Mouse (Mus musculus) hindbrain, embryonic 16.5 days (tissue): Measurements from ENCODE around the gene Mpig6b. TPM values are rescaled to one million over a fixed set of nuclear protein-coding genes. Genes with fewer than 3 reads are reported as not detected.

ENCODE experiments used
- ATAC-seq: fragments of 200-750 bp; cut with Nextera tagmentation; 2 replicates; pipeline ENCODE4 v1.8.0; 2017; ENCODE audit warnings: moderate TSS enrichment, moderate library complexity
- H3K27ac ChIP-seq: fragments of 300-500 bp; sonication (generic); 2 replicates; pipeline ENCODE4 v1.5.1; 2014; ENCODE audit warnings: low read depth, mild to moderate bottlenecking, control low read depth, low read length, moderate library complexity
- H3K27me3 ChIP-seq: fragments of 300-500 bp; sonication (generic); replicated peaks from 2 replicates; pipeline ENCODE4 v1.6.1; 2014; ENCODE audit warnings: low read length; ENCODE audit not compliant: control insufficient read depth, insufficient read depth
- H3K36me3 ChIP-seq: fragments of 300-500 bp; sonication (generic); 2 replicates; pipeline ENCODE4 v1.6.1; 2014; ENCODE audit warnings: mild to moderate bottlenecking, low read length, moderate library complexity, mixed read lengths; ENCODE audit not compliant: control insufficient read depth, insufficient read depth
- H3K4me1 ChIP-seq: fragments of 300-500 bp; sonication (generic); 2 replicates; pipeline ENCODE4 v1.6.1; 2014; ENCODE audit warnings: low read depth, low read length; ENCODE audit not compliant: control insufficient read depth, insufficient read depth
- H3K4me2 ChIP-seq: fragments of 300-500 bp; sonication (generic); 2 replicates; pipeline ENCODE4 v1.6.1; 2014; ENCODE audit warnings: mild to moderate bottlenecking, low read length, control low read depth, moderate library complexity
- H3K4me3 ChIP-seq: fragments of 300-500 bp; sonication (generic); 2 replicates; pipeline ENCODE4 v1.5.1; 2014; ENCODE audit warnings: mild to moderate bottlenecking, low read length, control low read depth, moderate library complexity
- H3K9ac ChIP-seq: fragments of 300-500 bp; sonication (generic); 2 replicates; pipeline ENCODE4 v1.6.1; 2014; ENCODE audit warnings: low read depth, mild to moderate bottlenecking, control low read depth, low read length, moderate library complexity
- H3K9me3 ChIP-seq: fragments of 300-500 bp; sonication (generic); 2 replicates; pipeline ENCODE4 v1.6.1; 2014; ENCODE audit warnings: mild to moderate bottlenecking, low read length, moderate library complexity; ENCODE audit not compliant: control insufficient read depth
- WGBS: fragments of 180-500 bp; shearing (Covaris S2); extraction: QIAGEN DNeasy Blood & Tissue Kit; methylation state at CpG from one replicate; pipeline ENCODE4 v1.1.7; 2014; 5-methylcytosine and 5-hydroxymethylcytosine counted together
- polyA plus RNA-seq: library from polyadenylated mRNA; unstranded; fragments of >200 nt; fragmentation: Nextera tagmentation; extraction: Ambion mirVana; gene quantifications from 2 replicates; pipeline ENCODE4 v1.2.1, GENCODE M21; 2015

Gene Mpig6b
- polyA plus RNA-seq, 1 experiment from 2014 or later: 0.13 TPM

DNA sequence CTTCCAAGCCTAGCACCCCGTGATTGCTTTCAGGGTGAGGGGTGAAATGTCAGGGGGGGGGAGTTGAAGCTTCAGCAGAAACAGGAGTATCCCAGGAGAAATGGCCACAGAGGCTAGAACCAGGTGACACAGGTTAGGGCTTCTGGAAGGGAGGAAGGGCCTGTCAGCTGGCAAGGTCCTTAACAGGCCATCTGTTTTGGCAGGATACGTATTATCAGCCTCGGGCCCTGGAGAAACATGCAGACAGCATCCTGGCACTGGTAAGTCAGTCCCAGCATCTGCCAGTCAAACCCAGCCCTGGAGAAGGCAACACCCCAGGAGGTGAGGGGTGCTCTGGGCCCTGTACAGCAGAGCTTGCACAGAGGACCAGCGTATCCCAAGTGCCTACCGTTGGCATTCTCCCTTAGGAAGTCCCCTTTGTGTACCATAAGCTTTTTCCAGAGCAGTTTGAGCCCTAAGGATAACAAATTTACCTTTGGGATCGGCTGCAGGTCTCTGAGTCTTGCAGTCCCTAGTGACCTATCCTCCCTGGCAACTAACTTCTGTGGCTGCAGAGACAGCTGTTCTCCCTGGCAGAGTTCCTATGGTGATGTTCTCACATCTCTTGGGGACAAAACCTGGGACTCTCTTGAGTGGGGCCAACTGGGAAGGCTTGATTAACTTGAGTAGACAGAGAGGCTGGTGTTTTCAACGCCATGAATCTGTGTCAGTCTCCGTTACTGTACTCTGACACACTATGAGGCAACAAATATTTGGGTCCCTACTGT lies 24.4 kb upstream of the Mpig6b start:
- Histone ChIP-seq H3K27me3 (no peaks in the 10 kb centered on the region), H3K4me1 (peaks cover 8% of the 10 kb centered on the region), H3K9me3 (no peaks in the 10 kb centered on the region), H3K4me3 (peak overlapping the region; percentile 68), H3K9ac (peak overlapping the region; percentile 95), H3K27ac (peak overlapping the region; percentile 99), H3K4me2 (peak overlapping the region; percentile 71), H3K36me3 (peaks cover 24% of the 10 kb centered on the region)
- 0 out of 2 replicates have a peak, but pooled peaks have one; percentile 15 for ATAC-seq
- 36% methylated on average over 8 of the region's 8 CpGs for WGBS

DNA sequence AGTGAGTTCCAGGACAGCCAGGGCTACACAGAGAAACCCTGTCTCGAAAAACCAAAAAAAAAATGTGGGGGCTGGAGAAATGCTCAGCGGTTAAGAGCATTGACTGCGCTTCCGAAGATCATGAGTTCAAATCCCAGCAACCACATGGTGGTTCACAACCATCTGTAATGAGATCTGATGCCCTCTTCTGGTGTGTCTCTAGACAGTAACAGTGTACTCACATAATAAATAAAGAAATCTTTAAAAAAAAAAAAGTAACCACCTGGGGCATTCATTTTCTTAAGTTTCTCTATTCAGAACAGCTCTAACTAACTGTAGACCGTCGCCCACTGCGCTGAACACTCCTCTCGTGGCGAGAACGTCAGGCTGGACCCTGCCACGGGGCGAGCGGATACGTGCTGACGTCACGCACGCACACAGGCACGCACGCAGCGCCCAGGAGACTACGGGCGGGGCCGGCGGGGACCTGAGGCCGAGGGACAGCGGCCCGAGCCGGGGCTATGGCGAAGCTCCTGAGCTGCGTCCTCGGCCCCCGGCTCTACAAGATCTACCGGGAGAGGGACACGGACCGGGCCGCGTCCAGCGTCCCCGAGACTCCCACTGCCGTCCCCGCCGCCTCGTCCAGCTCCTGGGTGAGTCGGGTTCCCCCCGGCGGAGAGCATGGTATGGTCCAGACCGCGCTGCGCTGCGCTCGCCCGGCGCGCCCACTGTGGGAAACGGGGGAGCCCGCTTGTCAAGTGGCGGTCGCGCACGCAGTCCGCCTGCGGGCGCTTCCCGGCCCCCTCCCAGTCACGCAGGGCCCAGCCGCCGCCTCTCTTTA lies 23.1 kb upstream of the Mpig6b start, which contains the start of gene Abhd16a:
TSS of gene Abhd16a (plus strand) at position 439 of the 820 bp plus-strand sequence.
- Histone ChIP-seq H3K9ac (peak within 1 kb of the TSS; percentile 95), H3K9me3 (no peaks in the 10 kb centered on the region), H3K4me2 (peak within 1 kb of the TSS; percentile 71), H3K27me3 (0 out of 2 replicates have a peak, but pooled peaks cover 2% of the 10 kb centered on the region), H3K4me1 (peaks cover 8% of the 10 kb centered on the region), H3K36me3 (peaks cover 14% of the 10 kb centered on the region), H3K4me3 (peak within 1 kb of the TSS; percentile 68), H3K27ac (peak within 1 kb of the TSS; percentile 99)
- peak; percentile 98 for ATAC-seq
- 5% methylated on average over 38 of the region's 67 CpGs for WGBS

DNA sequence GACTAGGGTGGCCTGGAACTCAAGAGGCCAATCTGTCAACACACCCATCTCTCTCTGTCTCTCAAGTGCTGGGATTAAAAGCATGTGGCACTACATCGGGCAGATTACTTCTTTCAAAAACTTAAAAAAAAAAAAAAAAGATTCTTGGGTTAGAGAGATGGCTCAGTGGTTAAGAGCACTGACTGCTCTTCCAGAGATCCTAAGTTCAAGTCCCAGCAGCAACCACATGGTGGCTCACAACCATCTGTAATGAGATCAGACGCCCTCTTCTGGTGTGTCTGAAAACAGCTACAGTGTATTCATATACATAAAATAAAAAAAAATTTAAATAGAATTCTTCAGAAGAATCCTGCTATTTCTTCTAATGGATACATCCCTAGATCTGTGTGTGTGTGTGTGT lies 22.2 kb upstream of the Mpig6b start:
- peaks cover 13% of the 10 kb centered on the region for H3K36me3 ChIP-seq
- 54% methylated on average over 2 of the region's 2 CpGs for WGBS
- H3K4me1 ChIP-seq: peaks cover 8% of the 10 kb centered on the region
- no peak overlapping the region for H3K27ac ChIP-seq
- H3K27me3 ChIP-seq: 0 out of 2 replicates have a peak, but pooled peaks cover 2% of the 10 kb centered on the region
- H3K9ac ChIP-seq: no peak overlapping the region
- ATAC-seq: no peak
- no peak overlapping the region for H3K4me2 ChIP-seq
- no peak overlapping the region for H3K4me3 ChIP-seq
- H3K9me3 ChIP-seq: no peaks in the 10 kb centered on the region

DNA sequence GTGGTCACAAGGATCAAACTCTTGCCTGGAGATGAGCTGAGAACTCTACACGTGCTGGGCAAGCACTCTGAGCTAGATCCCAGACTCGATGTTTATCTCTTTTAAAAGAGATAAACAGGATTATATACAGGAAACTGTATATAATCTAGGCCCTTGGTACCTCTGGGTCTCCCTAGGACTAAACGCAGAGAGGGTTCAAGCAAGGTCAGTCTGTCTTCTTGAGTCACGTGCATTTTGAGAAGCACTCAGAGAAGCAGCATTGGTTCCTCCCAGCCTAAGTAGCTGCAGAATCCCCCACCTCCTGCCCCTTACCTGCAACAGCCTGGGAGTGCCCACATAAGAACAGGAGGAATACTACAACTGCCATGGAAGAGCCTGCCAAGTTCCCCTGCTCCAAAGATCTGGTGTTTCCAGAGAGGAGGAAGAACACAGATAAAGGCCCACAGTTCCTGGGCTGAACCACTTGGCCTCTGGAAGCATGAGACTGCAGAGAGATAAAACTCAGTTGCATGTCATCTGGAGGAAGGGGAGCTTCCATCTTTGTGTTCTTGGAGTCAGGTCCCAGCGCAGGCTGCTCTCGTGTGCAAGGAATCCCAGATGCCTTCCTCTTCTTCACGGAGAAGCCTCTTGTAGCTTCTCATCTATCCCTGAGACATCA lies 19.4 kb upstream of the Mpig6b start, which contains the start of gene Ly6g6f:
TSS of gene Ly6g6f (minus strand) at position 403 of the 658 bp plus-strand sequence.
- WGBS: 83% methylated on average over 7 of the region's 7 CpGs
- Histone ChIP-seq H3K27ac (no peak within 1 kb of the TSS), H3K4me3 (no peak within 1 kb of the TSS), H3K9ac (no peak within 1 kb of the TSS), H3K36me3 (no peaks in the 10 kb centered on the region), H3K9me3 (no peaks in the 10 kb centered on the region), H3K4me2 (no peak within 1 kb of the TSS), H3K4me1 (peaks cover 5% of the 10 kb centered on the region), H3K27me3 (0 out of 2 replicates have a peak, but pooled peaks cover 2% of the 10 kb centered on the region)
- ATAC-seq: no peak

- Histone ChIP-seq H3K9ac (no peak overlapping the region), H3K4me1 (no peaks in the 10 kb centered on the region), H3K36me3 (no peaks in the 10 kb centered on the region), H3K27ac (no peak overlapping the region), H3K27me3 (0 out of 2 replicates have a peak, but pooled peaks cover 2% of the 10 kb centered on the region), H3K4me2 (no peak overlapping the region), H3K9me3 (no peaks in the 10 kb centered on the region), H3K4me3 (no peak overlapping the region)
- whole genome bisulfite sequencing: 89% methylated on average over 3 of the region's 3 CpGs
- no peak for ATAC-seq
Observed at GRCm38 (mm10) chr17:35083929-35084497, 18.0 kb upstream of the Mpig6b start.

- Histone ChIP-seq H3K4me3 (no peak overlapping the region), H3K9ac (no peak overlapping the region), H3K27ac (no peak overlapping the region), H3K27me3 (0 out of 2 replicates have a peak, but pooled peaks cover 2% of the 10 kb centered on the region), H3K4me2 (no peak overlapping the region), H3K4me1 (no peaks in the 10 kb centered on the region), H3K36me3 (no peaks in the 10 kb centered on the region), H3K9me3 (no peaks in the 10 kb centered on the region)
- ATAC-seq: no peak
- 87% methylated on average over 16 of the region's 16 CpGs for WGBS
Observed at GRCm38 (mm10) chr17:35082841-35083576, 17.0 kb upstream of the Mpig6b start.

GRCm38 (mm10) chr17:35080710-35081109 lies 14.7 kb upstream of the Mpig6b start:
- Histone ChIP-seq H3K4me1 (no peaks in the 10 kb centered on the region; the same call in 1 of the 2 replicates), H3K4me3 (no peak overlapping the region), H3K4me2 (no peak overlapping the region), H3K9ac (no peak overlapping the region), H3K36me3 (no peaks in the 10 kb centered on the region), H3K27me3 (0 out of 2 replicates have a peak, but pooled peaks cover 2% of the 10 kb centered on the region), H3K9me3 (no peaks in the 10 kb centered on the region), H3K27ac (no peak overlapping the region)
- ATAC-seq: no peak
- 68% methylated on average over 4 of the region's 4 CpGs for WGBS

DNA sequence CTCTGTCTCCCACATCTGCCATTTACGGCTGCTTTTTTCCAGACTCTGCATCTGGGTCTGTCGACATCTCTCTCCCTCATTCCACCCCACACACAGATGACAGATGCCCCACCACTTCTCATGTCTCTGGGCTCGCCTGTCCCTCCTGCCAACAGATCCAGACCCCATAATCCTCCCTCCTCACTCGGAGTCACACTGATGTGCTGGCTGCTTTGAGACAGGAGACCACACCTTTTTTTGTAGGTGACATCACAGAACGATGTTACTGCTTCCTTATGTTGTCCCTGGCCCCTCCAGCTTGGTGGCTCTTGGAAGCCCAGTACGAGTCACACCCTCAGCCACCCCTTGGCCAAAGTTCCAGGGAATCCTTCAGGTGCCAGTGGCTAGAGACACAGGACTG lies 14.3 kb upstream of the Mpig6b start:
- H3K4me2 ChIP-seq: no peak overlapping the region
- H3K9me3 ChIP-seq: no peaks in the 10 kb centered on the region
- no peak overlapping the region for H3K9ac ChIP-seq
- no peaks in the 10 kb centered on the region for H3K36me3 ChIP-seq
- ATAC-seq: no peak
- H3K4me3 ChIP-seq: no peak overlapping the region
- no peak overlapping the region for H3K27ac ChIP-seq
- H3K27me3 ChIP-seq: 0 out of 2 replicates have a peak, but pooled peaks cover 2% of the 10 kb centered on the region
- no peaks in the 10 kb centered on the region; the same call in 1 of the 2 replicates for H3K4me1 ChIP-seq
- WGBS: 65% methylated on average over 6 of the region's 6 CpGs
